Mouse (Mus musculus) lung, embryonic 16.5 days (tissue): ENCODE measurements around the gene Galnt18. TPM values are rescaled to one million over a fixed set of nuclear protein-coding genes. Genes with fewer than 3 reads are reported as not detected.

Source experiments
- ATAC-seq: fragments of 200-750 bp; cut with Nextera tagmentation; 2 replicates; pipeline ENCODE4 v1.8.0; 2017; ENCODE audit warnings: low read depth, mild to moderate bottlenecking, moderate library complexity
- H3K27ac ChIP-seq: fragments of 300-500 bp; sonication (generic); 2 replicates; pipeline ENCODE4 v1.5.1; 2014; ENCODE audit warnings: mild to moderate bottlenecking, control low read depth, low read length
- H3K27me3 ChIP-seq: fragments of 300-500 bp; sonication (generic); 2 replicates; pipeline ENCODE4 v1.6.1; 2014; ENCODE audit warnings: low read depth, low read length, mixed read lengths; ENCODE audit not compliant: control insufficient read depth, insufficient read depth
- H3K36me3 ChIP-seq: fragments of 300-500 bp; sonication (generic); 2 replicates; pipeline ENCODE4 v1.6.1; 2014; ENCODE audit warnings: low read length; ENCODE audit not compliant: control insufficient read depth, insufficient read depth
- H3K4me1 ChIP-seq: fragments of 300-500 bp; sonication (generic); replicated peaks from 2 replicates; pipeline ENCODE4 v1.6.1; 2014; ENCODE audit warnings: low read length, mixed read lengths; ENCODE audit not compliant: control insufficient read depth, insufficient read depth
- H3K4me2 ChIP-seq: fragments of 300-500 bp; sonication (generic); 2 replicates; pipeline ENCODE4 v1.6.1; 2014; ENCODE audit warnings: low read depth, low read length, control low read depth
- H3K4me3 ChIP-seq: fragments of 300-500 bp; sonication (generic); 2 replicates; pipeline ENCODE4 v1.5.1; 2014; ENCODE audit warnings: mild to moderate bottlenecking, low read length, control low read depth
- H3K9ac ChIP-seq: fragments of 300-500 bp; sonication (generic); 2 replicates; pipeline ENCODE4 v1.6.1; 2014; ENCODE audit warnings: low read length, control low read depth
- H3K9me3 ChIP-seq: fragments of 300-500 bp; sonication (generic); 2 replicates; pipeline ENCODE4 v1.6.1; 2016; ENCODE audit warnings: low read length; ENCODE audit not compliant: control insufficient read depth
- WGBS: fragments of 180-500 bp; shearing (Covaris S2); extraction: QIAGEN DNeasy Blood & Tissue Kit; methylation state at CpG from one replicate; pipeline ENCODE4 v1.1.7; 2014; 5-methylcytosine and 5-hydroxymethylcytosine counted together
- polyA plus RNA-seq: library from polyadenylated mRNA; unstranded; fragments of >200 nt; fragmentation: Nextera tagmentation; extraction: Ambion mirVana; gene quantifications from 2 replicates; pipeline ENCODE4 v1.2.1, GENCODE M21; 2015

The Galnt18 gene
- polyA plus RNA-seq, 1 experiment from 2014 or later, result 48.0 TPM

GRCm38 (mm10) chr7:111799021-111799420, 19.2 kb upstream of the Galnt18 start:
- Histone ChIP-seq H3K4me1 (peaks cover 14% of the 10 kb centered on the region), H3K9ac (no peak overlapping the region), H3K4me2 (no peak overlapping the region), H3K9me3 (no peaks in the 10 kb centered on the region), H3K36me3 (no peaks in the 10 kb centered on the region), H3K4me3 (no peak overlapping the region), H3K27ac (no peak overlapping the region), H3K27me3 (no peaks in the 10 kb centered on the region)
- no peak for ATAC-seq
- 81% methylated on average over 5 of the region's 5 CpGs for WGBS

- Histone ChIP-seq H3K27me3 (no peaks in the 10 kb centered on the region), H3K9ac (no peak overlapping the region), H3K4me2 (no peak overlapping the region), H3K4me3 (no peak overlapping the region), H3K9me3 (no peaks in the 10 kb centered on the region), H3K4me1 (peaks cover 14% of the 10 kb centered on the region), H3K36me3 (no peaks in the 10 kb centered on the region), H3K27ac (no peak overlapping the region)
- 75% methylated on average over 13 of the region's 13 CpGs for WGBS
- no peak for ATAC-seq
Measured at GRCm38 (mm10) chr7:111797337-111798010, 17.7 kb upstream of the Galnt18 start.

GRCm38 (mm10) chr7:111795059-111795458, 15.3 kb upstream of the Galnt18 start:
- Histone ChIP-seq H3K9me3 (no peaks in the 10 kb centered on the region), H3K27ac (peak overlapping the region; percentile 45), H3K36me3 (no peaks in the 10 kb centered on the region), H3K4me2 (no peak overlapping the region), H3K9ac (no peak overlapping the region), H3K27me3 (no peaks in the 10 kb centered on the region), H3K4me1 (peaks cover 11% of the 10 kb centered on the region), H3K4me3 (no peak overlapping the region)
- ATAC-seq, result peak; percentile 69

GRCm38 (mm10) chr7:111792154-111792553, 12.4 kb upstream of the Galnt18 start:
- no peak for ATAC-seq
- H3K27me3 ChIP-seq, result no peaks in the 10 kb centered on the region
- H3K4me3 ChIP-seq, result no peak overlapping the region
- H3K9me3 ChIP-seq, result no peaks in the 10 kb centered on the region
- no peak overlapping the region; the same call in 1 of the 2 replicates for H3K27ac ChIP-seq
- H3K4me2 ChIP-seq, result no peak overlapping the region
- no peaks in the 10 kb centered on the region for H3K36me3 ChIP-seq
- H3K4me1 ChIP-seq, result peaks cover 11% of the 10 kb centered on the region; the same call in 1 of the 2 replicates
- H3K9ac ChIP-seq, result no peak overlapping the region
- WGBS, result 86% methylated on average over 3 of the region's 3 CpGs

DNA sequence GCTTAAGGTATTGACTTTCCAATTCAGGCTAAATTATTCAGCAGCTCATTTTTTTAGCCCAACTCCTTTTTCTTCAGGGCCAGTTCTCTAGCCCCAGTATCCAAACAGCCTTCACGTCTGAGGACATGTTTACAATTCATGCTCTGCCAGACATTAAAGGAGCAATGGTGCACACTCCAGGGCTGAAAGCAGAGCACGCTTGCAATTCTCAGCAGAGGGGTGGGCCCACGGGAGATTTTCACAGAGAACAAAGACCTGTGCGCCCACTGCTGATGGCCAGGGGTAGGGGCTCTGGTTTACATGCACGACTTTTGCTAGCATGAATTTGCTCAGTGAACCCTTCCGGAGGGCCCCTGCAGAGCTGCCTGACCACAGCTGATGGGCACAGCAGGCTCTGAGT, 11.6 kb upstream of the Galnt18 start:
- Histone ChIP-seq H3K27me3 (no peaks in the 10 kb centered on the region), H3K9me3 (no peaks in the 10 kb centered on the region), H3K9ac (no peak overlapping the region), H3K27ac (peak overlapping the region; percentile 77), H3K4me3 (no peak overlapping the region), H3K36me3 (no peaks in the 10 kb centered on the region), H3K4me1 (peaks cover 11% of the 10 kb centered on the region; the same call in 1 of the 2 replicates), H3K4me2 (no peak overlapping the region)
- ATAC-seq, result peak; percentile 31
- WGBS, result 28% methylated on average over 6 of the region's 6 CpGs

DNA sequence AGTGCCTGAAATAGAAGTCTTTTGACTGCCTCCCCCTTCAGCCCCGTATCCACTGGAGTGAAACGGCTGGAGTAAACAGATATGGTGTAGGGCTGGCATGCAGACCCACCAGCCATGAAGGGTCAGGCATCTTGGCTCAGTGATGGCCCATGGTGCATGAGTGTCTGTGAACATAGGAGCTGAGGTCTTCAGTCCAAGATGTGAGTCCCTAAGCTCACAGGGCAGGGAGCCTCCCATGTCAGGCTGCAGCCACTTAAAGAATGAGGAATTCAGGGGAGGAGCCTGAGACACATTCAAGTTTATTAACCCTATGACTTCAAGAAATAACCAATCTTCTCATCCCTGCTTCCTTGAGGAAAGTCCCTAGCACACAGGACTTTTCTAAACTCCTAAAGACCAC, 8.1 kb upstream of the Galnt18 start:
- Histone ChIP-seq H3K9me3 (no peaks in the 10 kb centered on the region), H3K27ac (no peak overlapping the region), H3K4me1 (peaks cover 8% of the 10 kb centered on the region; the same call in 1 of the 2 replicates), H3K27me3 (no peaks in the 10 kb centered on the region), H3K4me2 (peak overlapping the region; percentile 21; the same call in 1 of the 2 replicates), H3K4me3 (no peak overlapping the region), H3K36me3 (no peaks in the 10 kb centered on the region), H3K9ac (no peak overlapping the region)
- ATAC-seq, result peak; percentile 62
- 14% methylated on average over 2 of the region's 2 CpGs for WGBS

DNA sequence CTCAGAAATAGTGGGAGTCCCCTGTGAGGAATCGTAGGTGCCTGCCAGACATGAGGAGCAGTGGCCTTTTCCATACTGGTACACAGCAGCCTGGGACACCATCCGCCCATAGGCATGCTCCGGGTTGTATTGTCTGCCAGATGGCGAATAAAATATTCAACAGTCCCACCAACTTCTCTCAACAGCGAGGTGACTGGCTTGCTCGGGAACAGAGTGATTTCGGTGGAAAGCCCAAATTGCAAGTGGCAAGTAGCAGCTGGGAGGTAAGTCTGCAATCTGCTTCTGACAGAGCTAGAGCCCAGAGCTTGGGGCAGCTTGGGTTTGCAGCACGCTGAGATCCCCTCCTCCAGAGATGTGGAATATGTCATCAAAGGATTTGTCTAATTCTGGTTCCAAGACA, 5.7 kb upstream of the Galnt18 start:
- Histone ChIP-seq H3K4me2 (no peak overlapping the region), H3K4me1 (peaks cover 8% of the 10 kb centered on the region; the same call in 1 of the 2 replicates), H3K9ac (no peak overlapping the region), H3K27me3 (no peaks in the 10 kb centered on the region), H3K9me3 (no peaks in the 10 kb centered on the region), H3K4me3 (no peak overlapping the region), H3K27ac (no peak overlapping the region), H3K36me3 (no peaks in the 10 kb centered on the region)
- WGBS, result 81% methylated on average over 8 of the region's 8 CpGs
- ATAC-seq, result no peak

GRCm38 (mm10) chr7:111782126-111782525, 2.3 kb upstream of the Galnt18 start:
- H3K4me3 ChIP-seq, result no peak overlapping the region
- ATAC-seq, result no peak
- no peak overlapping the region for H3K9ac ChIP-seq
- 49% methylated on average over 5 of the region's 5 CpGs for WGBS
- H3K27ac ChIP-seq, result no peak overlapping the region
- peaks cover 10% of the 10 kb centered on the region for H3K4me1 ChIP-seq
- no peaks in the 10 kb centered on the region for H3K36me3 ChIP-seq
- H3K27me3 ChIP-seq, result no peaks in the 10 kb centered on the region; the same call in 1 of the 2 replicates
- no peak overlapping the region for H3K4me2 ChIP-seq
- H3K9me3 ChIP-seq, result no peaks in the 10 kb centered on the region

DNA sequence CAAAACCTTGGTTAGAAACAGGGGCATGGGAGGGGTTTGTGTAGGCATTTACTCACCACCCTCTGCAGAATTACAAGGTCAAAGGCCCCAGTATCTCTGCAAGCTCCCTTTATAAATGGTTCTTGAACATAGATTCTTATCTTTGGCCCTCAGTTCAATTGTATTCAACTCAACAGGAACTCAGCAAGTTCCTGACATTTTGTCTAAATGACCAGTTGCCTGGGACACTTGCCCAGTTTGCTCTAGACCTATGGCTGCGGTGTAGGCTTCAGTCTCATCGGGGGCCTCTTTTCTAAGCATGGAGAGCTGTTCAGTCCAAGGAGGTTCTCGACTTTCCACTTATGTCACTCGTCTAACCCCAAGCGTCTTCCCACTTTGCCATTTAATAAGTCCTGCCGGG, 1.5 kb upstream of the Galnt18 start:
- peak overlapping the region; percentile 23; the same call in 1 of the 2 replicates for H3K27ac ChIP-seq
- 50% methylated on average over 6 of the region's 6 CpGs for WGBS
- H3K27me3 ChIP-seq, result no peaks in the 10 kb centered on the region; the same call in 1 of the 2 replicates
- H3K4me2 ChIP-seq, result no peak overlapping the region
- peaks cover 10% of the 10 kb centered on the region for H3K4me1 ChIP-seq
- H3K9me3 ChIP-seq, result no peaks in the 10 kb centered on the region
- H3K9ac ChIP-seq, result no peak overlapping the region
- H3K36me3 ChIP-seq, result no peaks in the 10 kb centered on the region
- ATAC-seq, result no peak
- no peak overlapping the region for H3K4me3 ChIP-seq
